Mouse (Mus musculus): Measurements from ENCODE around the gene Slc25a16. TPM values are rescaled to one million over a fixed set of nuclear protein-coding genes. Genes with fewer than 3 reads are reported as not detected.
"Not testable (repeated sequence)": the region's sequence is repeated elsewhere in the genome, so short reads cannot be mapped to it uniquely, and the experiment has no call there.

Slc25a16 gene
- total RNA-seq, 2 experiments from 2014 or later: 9.6 to 19.9 TPM

- ATAC-seq (replicated peaks; ENCODE audit: low FRiP score, poor library complexity, severe bottlenecking): no peak
Observed at GRCm38 (mm10) chr10:62900144-62900543, 20.3 kb upstream of the Slc25a16 start.

- ATAC-seq (replicated peaks; ENCODE audit: low FRiP score, poor library complexity, severe bottlenecking): no peak
Observed at GRCm38 (mm10) chr10:62901826-62902225, 18.6 kb upstream of the Slc25a16 start.

- ATAC-seq (replicated peaks; ENCODE audit: low FRiP score, poor library complexity, severe bottlenecking): no peak
Observed at GRCm38 (mm10) chr10:62902829-62903228, 17.6 kb upstream of the Slc25a16 start.

GRCm38 (mm10) chr10:62906336-62906735 is 14.1 kb upstream of the Slc25a16 start:
- ATAC-seq (replicated peaks; ENCODE audit: low FRiP score, poor library complexity, severe bottlenecking): no peak

DNA sequence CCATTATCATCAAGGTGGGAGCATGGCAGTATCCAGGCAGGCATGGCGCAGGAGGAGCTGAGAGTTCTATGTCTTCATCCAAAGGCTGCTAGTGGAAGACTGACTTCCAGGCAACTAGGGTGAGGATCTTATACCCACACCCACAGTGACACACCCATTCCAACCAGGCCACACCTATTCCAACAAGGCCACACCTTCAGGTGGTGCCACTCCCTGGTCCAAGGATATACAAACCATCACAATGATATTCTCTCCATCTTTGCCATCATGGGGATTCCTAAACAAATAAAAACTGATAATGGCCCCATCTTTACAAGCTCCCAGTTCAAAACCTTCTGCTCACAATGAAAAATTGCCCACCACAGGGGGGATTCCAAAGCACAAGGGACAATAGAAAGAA is 11.5 kb upstream of the Slc25a16 start, which contains the start of gene Tet1:
Gene Tet1, minus strand, starts transcription at position 101 of the 400 bp plus-strand sequence.
- ATAC-seq (replicated peaks; ENCODE audit: low FRiP score, poor library complexity, severe bottlenecking): not testable (repeated sequence)

- ATAC-seq (replicated peaks; ENCODE audit: low FRiP score, poor library complexity, severe bottlenecking): no peak
Observed at GRCm38 (mm10) chr10:62911120-62911519, 9.3 kb upstream of the Slc25a16 start.

- no peak for ATAC-seq (replicated peaks; ENCODE audit: low FRiP score, poor library complexity, severe bottlenecking)
Observed at GRCm38 (mm10) chr10:62918985-62919384, 1.4 kb upstream of the Slc25a16 start.

DNA sequence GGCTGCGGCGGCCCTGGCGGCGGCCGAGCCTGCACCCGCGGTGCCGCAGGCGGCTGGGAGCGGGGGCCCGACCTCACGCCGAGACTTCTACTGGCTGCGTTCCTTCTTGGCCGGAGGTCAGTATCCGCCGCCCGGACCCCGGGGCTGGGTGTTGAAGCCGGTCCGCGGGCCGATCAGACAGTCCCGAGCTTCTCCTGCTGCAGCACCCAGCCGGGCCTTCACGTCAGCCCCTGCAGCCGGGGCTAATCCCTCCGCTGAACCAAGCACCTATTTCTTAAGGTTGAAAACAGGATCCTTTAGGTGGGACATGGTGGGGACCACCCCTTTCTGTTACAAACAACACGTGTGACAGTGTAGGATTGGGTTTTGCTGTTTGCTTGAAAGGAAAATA is 328 bp downstream of the Slc25a16 start:
- no peak; the same call in 1 of the 2 replicates for ATAC-seq (replicated peaks; ENCODE audit: low FRiP score, poor library complexity, severe bottlenecking)

DNA sequence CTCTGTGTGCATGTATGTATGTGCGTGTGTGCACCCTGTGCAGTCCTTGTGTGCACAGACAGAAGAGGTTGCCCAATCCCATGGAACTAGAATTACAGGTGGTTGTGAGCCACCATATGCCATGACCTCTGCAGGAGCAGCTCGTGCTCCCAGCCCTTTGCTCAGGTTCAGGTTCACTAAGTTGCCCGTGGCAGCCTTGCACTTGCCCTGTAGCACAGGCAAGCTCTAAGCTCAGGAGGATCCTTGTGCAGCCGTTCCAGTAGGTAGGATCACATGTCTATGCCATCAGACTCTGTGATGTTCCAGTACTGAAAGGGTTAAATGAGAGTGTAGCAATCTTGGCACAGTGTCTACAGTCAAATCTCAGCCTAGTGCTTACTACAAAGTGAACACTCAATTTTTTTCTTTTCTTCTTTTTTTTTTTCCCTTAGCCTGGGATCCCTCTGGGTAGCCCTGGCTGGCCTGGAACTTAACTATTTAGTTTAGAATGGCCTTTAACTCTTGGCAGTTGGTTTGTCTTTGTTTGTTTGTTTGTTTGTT is 3.7 kb downstream of the Slc25a16 start:
- no peak for ATAC-seq (replicated peaks; ENCODE audit: low FRiP score, poor library complexity, severe bottlenecking)

- no peak for ATAC-seq (replicated peaks; ENCODE audit: low FRiP score, poor library complexity, severe bottlenecking)
Observed at GRCm38 (mm10) chr10:62932381-62932780, 11.9 kb downstream of the Slc25a16 start.

DNA sequence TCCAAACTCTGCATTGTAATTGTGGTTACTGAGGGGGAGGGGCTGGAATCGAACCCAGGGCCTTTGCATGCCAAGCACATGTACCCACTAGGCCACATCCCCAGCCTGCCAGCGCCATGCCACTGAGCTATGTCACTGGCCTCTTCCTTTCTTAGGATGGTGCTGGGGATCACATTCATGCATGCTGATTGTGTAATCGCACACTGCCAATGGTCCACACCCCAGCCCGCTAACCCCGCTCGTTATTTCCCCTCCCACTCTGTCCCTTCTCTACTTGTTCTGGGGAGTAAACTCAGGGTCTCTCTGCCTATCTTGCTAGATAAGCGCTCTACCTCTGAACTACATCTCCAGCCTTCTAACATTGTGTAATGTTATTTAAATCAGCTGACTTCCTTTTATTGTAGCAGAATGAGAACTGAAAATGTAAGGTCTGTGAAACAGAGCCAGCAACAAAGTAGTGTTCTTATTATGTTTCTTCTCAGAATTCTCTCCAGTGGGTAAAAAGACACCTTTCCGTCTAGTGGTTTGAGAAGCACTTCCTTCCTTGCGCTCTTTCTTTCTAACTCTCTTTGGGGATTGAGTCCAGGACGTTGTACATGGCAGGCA is 24.6 kb downstream of the Slc25a16 start:
- ATAC-seq (replicated peaks; ENCODE audit: low FRiP score, poor library complexity, severe bottlenecking): peak; percentile 70

- peak; percentile 82 for ATAC-seq (replicated peaks; ENCODE audit: low FRiP score, poor library complexity, severe bottlenecking)
Observed at GRCm38 (mm10) chr10:62946738-62947471, 26.5 kb downstream of the Slc25a16 start, which contains the start of gene Dna2. Gene Dna2 (plus strand): TSS chr10:62947026.

- no peak for ATAC-seq (replicated peaks; ENCODE audit: low FRiP score, poor library complexity, severe bottlenecking)
Observed at GRCm38 (mm10) chr10:62948551-62948950, 28.1 kb downstream of the Slc25a16 start.

- no peak for ATAC-seq (replicated peaks; ENCODE audit: low FRiP score, poor library complexity, severe bottlenecking)
Observed at GRCm38 (mm10) chr10:62963956-62964355, 43.5 kb downstream of the Slc25a16 start.

- no peak for ATAC-seq (replicated peaks; ENCODE audit: low FRiP score, poor library complexity, severe bottlenecking)
Observed at GRCm38 (mm10) chr10:62965796-62966195, 45.4 kb downstream of the Slc25a16 start.

DNA sequence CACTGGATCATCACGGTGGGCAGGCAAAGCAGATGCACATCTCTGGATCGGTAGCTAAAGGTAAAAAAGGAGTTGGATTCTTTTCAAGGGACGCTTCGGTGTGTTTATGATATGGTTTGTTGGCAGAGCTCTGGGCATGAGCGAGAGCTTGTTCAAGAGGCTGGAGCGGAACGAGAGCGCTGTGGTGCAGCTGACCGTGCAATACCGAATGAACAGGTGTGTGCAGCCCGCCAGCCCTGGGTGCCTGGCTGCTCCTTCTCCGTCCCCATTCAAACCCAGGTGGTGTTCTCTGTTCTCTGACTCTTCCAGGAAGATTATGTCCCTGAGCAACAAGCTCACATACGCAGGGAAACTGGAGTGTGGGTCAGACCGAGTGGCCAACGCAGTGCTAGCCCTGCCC is 45.9 kb downstream of the Slc25a16 start:
- ATAC-seq (replicated peaks; ENCODE audit: low FRiP score, poor library complexity, severe bottlenecking): no peak

- ATAC-seq (replicated peaks; ENCODE audit: low FRiP score, poor library complexity, severe bottlenecking): no peak
Observed at GRCm38 (mm10) chr10:62971821-62972220, 51.4 kb downstream of the Slc25a16 start.

GRCm38 (mm10) chr10:62979667-62980038 is 59.2 kb downstream of the Slc25a16 start:
- no peak for ATAC-seq (replicated peaks; ENCODE audit: low FRiP score, poor library complexity, severe bottlenecking)

DNA sequence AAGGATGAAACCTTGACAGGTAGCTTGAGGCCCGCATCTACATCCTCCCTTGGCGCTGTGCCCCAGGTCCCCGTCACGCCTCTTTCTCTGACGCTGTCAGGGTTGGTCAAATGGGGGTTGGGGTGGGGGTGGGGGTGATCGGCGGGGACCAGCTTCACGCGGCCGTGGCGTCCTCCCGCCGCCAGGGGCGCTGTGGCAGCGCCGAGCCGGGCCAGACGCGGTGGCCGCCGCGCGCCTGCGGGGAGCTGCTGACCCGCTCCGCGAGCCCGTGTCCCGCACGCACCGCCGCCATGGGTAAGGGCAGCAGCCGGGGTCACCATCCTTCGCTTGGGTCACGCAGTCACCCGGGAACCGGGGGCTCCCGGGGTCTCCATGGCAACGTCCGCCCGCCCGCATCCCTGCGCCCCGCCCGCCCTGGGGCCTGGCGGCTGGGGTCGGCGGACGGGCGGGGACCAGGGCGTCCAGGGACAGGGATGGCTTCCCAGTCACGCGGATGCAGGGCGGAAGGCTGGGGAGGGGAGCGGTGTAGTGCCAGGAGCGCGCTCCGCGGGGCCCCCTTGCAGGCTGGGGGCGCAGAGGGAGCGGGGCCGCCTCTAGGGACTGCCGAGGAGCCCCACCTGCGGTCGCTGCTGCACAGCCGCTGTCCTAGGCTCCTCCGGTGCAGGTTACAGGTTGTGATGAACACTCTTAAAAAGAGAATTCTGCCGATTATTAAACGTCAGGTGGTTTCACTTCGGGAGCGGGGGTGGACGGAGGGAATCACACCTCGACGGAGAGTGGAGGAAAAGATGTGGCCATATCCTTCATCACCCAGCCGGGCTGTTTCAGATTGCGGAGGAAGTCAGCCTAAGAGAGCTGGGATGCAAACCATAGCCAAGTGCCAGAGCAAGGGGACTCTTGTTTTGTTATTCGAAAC is 59.9 kb downstream of the Slc25a16 start, which contains the start of gene Rufy2:
Gene Rufy2, plus strand, starts transcription at position 185 of the 916 bp plus-strand sequence.
- peak; percentile 60 for ATAC-seq (replicated peaks; ENCODE audit: low FRiP score, poor library complexity, severe bottlenecking)

DNA sequence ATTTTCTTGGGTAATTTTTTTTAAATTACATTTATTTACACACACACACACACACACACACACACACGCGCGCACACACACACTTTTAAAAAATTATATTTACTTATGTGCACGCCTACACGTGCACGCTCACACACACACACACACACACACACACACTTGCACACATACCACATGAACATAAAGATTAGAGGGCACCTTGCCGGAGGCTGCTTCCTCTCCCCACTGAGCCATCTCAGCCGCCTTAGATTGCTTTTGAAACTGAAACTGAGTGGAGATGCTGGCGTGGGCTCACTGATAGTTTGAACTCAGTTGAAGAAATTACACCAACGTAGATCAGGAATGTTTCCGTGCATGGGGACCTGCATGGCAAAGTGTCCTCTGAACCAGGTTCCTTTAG is 63.6 kb downstream of the Slc25a16 start:
- no peak for ATAC-seq (replicated peaks; ENCODE audit: low FRiP score, poor library complexity, severe bottlenecking)
